Mouse (Mus musculus) ovary, postnatal 36 days (tissue): Measurements from ENCODE around the gene Rad51ap2.
A peak's percentile ranks its signal among the peaks of the same experiment; 100 is the strongest.

ENCODE experiments used
- DNase-seq: peaks from one replicate; pipeline ENCODE4 v3.0.0; 2022; ENCODE audit warnings: low spot score, mixed read lengths

The Rad51ap2 gene

DNA sequence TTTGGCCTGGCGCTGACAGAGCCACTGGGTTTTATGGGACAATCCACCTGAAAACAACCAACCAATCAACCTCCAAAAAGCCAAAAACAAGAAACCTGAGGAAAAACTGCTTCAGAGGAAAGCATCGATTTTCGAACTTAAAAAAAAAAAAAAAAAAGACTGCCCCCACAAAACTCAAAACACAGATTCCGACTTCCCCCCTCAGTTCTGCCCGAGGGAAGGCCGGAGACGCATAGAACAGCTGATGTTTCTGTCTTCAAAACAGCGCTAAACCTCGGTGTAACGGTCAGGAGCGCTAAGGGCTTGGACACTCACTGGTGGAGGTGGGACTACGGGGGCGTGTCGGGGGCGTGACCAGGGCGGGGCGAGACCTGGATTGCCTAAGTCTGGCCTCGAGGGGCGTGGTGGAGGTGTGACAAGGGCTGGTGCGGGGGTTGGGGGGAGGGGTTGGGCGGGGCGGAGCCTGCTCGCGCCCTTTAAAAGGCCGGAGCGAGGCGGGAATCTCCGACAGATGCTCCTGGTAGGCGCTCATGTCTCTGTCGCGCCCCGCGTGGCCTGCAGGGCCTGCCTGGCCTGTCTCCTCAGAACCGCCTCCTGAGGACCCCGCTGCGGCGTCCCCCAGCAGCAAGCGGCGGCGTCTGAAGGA lies at the start of gene Rad51ap2:
Gene Rad51ap2, plus strand, starts transcription at position 531 of the 646 bp plus-strand sequence.
- peak; percentile 91 for DNase-seq

DNA sequence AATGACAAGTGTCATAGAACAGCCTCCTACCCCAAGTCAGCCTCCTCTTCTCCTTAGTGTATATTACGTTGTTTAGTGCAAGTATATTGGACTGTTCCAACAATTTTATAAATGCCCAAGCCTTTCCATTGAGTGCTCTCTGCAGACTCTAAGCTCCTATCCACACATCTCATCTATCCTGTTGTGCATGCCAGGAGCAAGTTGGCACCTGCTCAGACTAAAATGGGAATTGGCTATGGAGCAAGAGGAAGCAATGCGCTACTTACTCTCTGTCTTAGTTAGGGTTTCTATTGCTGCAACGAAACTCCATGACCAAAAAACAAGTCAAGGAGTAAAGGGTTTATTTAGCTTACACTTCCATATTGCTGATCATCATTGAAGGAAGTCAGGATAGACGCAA lies 48.2 kb upstream of the Rad51ap2 start:
- no peak for DNase-seq

DNA sequence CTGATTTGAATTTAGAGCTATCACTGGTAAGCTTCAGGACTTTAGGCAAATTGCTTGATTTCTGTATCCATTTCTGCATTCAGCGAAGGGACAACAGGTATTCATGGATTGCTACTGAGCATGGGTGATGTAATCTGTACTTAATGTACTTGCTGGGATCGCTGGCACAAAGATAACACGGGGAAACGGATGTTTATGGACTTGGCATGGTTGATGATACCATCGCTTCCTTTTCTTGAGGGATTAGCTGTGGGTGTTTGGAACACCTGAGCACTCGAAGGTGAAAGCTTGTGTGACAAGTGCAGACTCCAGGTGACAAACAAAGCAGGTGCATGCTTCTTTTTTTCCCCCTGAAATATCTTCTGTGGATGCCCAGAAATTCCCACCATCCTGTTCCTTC lies 37.8 kb upstream of the Rad51ap2 start:
- no peak for DNase-seq

DNA sequence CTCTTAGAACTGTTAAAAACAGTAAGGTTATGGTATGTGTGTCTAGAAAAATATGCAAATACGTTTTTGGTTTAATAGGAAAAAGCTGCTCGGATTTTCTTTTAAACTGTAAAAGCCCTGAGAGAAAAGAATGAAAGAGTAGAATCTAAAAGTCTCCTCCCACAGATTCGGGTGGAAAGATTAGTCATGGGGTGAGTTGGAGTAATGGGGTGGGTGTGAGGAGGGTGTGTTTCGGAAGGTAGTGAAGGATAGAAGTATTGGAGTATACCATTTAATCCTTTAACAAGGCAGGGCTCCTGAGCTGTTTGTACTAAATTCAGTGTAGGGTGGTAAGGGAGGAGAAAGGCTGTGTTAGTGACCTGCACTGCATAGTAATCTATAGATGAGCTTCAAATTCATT lies 28.5 kb upstream of the Rad51ap2 start:
- DNase-seq, result no peak

DNA sequence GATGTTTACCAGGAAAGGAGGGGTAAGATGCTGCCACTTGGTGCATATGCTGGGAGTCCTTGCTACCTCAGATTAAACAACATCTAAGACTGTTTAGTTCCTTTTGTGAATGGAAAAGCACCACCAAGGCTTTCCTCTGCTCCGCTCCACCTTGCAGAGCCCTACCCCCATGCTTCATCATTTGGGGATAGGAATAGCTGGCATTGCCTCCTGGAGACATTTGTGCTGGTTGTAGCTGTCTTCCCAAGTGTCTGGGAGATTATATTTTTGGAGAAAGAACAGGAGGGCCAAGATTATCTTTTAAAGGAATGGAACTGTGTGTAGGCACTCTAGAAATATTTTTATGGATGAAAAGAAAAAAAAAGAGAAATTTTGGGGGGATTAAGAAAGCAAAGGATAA lies 22.8 kb upstream of the Rad51ap2 start:
- DNase-seq, result no peak

DNA sequence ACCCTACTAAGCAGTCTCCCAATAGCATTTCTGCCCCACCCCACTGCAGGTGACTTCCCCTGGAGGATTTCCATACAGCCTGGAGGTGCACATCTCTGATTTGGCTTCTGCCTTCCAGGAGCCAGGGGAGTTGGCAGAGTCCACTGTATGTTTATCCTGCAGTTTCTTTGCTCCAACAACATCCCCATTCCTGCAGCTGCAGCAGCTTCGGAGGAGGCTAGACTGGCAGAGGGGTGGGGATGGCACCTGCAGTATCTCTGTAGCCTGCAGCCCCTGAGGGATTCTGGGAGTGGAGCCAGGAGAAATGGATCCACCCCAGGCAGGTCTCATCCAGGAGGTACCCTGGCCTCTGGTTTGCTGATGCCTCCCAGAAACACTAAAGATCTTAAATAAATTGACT lies 22.2 kb upstream of the Rad51ap2 start:
- DNase-seq, result no peak

DNA sequence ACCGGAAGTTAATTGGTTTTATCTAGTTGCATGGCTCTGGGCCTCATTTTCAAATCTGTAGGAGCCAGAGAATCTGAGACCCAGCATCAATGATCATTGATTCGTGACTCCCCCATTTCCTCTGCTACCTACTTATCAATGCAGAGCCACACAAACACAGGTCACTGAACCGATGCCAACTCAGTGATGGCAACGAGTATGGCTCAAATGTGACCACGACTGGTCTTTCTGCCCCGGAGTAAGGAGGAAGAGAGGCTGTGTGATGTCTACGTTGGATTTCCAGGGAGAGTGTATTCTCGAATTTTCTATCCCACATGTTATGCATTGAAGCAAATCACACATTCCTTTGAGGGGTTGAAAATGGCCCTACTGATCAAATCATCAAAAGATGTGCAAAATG lies 21.4 kb upstream of the Rad51ap2 start:
- DNase-seq, result no peak

DNA sequence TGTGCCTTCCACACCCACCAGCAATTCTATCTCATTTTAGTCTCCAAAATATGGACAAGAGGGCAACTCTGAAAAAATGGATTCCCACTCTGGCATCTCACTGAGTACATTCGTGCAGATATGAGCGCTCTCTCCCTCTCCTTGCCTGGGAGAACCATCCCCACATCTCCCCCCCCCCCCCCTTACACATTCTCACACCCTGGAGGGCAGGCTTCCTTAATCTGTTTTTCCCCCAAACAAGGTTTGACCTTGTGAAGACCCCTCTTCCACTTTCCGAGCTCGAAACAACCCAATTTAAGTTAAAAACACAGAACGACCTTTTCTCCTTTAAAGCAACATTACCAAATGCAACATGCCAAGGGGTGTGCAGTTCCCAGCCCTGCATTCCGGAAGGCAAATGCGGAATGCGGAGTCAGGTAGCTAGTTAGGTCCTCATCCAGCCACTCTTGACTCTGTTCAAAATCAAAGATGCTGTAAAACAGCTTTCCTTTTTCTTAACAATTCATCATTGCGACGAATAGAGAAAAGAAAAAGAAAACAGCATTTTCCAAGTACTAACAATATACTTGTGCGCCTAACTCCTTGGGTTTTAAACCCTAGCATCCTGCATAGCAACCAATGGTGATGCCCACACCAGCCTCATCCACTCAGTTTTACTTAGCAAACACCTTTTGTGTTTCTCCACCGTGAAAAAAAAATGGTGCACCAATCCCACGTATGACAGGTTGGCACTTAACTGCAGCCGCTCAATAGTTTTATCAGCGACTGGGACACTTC lies 20.4 kb upstream of the Rad51ap2 start:
- DNase-seq, result no peak

DNA sequence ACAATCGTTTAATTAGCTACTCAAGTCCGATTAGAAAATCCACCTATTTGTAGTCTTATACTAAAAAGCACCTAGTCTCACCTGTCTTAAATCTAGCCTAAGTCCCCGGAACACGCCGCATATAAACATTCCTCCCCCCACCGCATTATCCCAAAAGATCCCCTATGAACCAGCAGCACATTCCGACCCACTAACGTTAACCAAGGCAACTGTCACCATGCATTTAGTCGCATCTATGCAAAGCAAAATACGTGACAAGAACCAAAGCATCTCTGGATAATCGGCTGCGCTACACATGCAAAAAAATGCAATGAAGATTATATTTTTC lies 19.9 kb upstream of the Rad51ap2 start:
- DNase-seq, result no peak

DNA sequence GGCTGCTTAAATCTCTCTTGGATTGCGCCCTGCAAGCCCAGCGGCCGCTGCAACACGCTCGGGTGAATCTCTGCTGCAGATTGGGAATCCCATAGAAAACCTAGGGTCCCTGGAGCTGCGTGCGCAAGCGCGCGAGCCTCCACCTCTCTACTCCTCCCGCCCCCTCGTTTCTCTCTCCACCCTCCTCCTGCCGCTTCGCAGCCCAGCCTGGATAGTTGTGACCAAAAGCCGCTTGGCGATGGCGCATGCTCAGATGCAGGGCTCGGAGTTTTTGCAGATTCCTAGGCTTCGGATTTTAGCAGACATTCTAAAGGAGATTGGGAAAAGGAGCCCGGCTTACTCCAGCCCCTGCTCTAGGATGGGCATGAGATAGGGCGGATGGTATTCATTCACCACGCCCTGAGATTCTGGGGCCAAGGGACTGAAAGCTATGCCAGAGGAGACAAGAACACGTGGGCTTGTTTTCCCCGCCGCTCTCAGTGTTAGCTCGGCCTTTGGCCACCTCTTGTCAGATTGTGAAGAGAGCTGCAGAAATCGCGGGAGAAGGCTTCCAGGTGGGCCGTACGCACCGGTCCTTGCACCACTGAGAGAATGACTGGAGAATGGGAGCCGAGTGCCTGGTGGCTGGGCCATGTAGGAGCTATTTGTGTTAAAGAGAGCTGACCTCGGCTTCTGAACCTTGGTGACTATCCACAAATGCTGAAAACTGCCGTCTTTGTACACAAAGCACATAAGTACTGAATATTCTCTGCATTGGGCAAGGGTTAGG lies 19.2 kb upstream of the Rad51ap2 start, which contains the start of gene Vsnl1:
Gene Vsnl1, minus strand, starts transcription at position 117 of the 769 bp plus-strand sequence.
- DNase-seq, result peak; percentile 68

DNA sequence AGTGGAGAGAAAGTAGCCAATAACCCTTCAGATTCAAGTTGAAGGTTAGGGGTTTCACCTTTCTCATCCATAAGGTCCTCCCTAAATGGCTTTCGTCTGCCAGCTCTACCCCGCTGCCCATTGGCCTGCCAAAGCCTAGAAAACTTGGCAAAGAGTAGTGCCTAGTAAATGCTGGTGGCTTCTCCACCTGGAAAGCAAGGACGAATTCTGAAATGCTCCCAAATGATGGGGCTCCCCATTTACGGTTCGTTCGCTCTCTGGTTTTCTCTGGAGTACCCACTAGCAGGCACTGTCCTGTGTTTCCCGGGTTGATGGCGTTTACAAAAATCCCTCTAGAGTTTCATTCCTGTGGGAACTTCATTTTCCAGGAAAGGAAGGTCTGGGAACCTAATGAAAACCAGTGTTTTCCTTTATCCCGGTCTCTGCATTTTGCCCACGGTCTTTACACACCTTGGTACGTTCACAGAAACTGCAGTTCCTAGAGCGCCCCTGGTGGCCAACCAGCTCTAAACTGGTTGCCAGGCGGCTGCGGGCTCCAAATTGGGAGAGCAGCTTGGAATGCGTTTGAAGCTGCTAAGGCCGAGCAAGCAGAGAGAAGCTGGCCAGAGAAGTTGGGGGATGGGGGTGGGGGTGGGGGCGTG lies 18.5 kb upstream of the Rad51ap2 start:
- DNase-seq, result peak; percentile 73

DNA sequence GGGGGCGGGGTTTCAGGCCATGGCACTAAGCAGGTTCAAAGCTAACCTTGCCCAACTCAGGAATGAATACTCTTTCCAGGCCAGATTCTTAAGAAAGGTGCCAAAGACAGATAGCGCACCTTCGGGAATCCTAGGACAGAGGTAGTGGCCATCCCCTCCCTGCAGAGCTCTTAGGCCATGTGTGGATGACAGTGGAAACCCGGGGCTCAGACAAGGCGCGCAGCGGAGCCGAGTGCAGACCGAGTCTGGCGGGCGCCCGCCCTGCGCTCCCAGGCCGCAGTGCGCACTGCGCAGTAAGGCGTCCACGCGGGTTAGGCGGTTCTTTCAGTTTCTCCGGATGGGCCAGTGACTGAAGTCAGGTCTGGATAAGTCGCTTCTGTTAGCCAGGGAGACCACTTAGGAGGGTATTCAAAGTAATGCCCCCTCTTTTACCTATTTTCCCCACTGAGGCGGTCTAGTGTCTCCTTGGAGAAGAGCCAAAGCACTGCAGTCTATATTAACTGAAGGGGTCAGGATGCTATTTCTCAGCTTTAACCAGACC lies 17.9 kb upstream of the Rad51ap2 start:
- no peak for DNase-seq

DNA sequence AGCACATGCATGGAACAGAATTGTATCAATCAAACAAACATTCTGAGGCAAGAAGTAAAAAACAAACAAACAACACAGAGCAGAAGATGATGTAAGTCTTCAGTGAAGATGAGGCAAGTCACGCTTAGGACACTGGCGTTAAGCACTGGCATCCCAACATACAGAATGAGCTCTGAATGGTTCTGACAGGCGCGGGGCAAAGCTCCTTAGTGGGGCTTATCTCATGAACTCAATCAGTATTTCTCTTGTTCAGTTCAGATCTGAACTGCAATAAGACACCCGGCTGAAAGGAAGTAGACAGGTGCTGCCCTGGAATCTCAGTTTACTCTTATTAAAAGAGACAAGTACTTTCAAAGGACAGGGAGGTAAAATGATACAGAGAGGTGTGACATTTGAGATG lies 1.7 kb upstream of the Rad51ap2 start:
- DNase-seq, result no peak

DNA sequence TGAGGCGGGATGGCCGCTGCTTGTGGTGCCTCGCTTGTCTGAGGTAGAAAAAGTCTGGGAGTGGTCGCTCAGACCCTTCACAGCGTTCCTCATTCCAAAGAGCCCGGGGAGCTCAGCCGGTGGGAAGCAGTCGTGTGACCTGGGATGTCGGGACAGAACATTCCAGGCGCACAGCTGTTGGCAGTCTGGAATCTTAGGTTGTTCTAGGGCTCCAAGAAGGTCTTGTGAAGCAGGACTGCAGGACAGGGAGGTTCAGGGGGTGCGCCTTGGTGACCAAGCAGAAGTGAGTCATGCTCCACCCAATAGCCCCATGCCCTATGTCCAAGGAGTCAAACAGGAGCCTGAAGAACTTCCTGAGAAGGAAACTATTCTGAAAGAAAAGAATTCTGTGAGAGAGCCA lies 334 bp downstream of the Rad51ap2 start:
- DNase-seq, result no peak

DNA sequence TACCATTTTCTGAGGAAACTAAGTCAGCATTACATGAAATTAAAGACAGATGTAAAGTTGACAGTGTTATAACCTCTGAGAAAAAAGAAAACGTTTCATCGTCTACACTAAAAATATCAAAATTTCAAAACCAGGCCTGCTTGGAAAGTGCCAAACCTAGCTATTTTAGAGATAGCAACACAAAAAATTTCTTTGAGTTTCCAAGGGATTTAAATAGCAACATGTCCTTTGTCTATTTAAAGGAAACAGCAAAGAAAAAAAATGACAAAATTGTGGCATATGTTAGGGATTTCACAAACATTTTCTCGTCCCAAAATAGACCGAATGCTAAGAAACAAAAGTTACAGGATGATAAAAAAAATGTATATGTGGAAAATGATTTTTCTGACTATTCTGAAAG lies 753 bp downstream of the Rad51ap2 start:
- no peak for DNase-seq
